8 mouse cellular contexts compared by ENCODE assay signal in the genomic region with DNA sequence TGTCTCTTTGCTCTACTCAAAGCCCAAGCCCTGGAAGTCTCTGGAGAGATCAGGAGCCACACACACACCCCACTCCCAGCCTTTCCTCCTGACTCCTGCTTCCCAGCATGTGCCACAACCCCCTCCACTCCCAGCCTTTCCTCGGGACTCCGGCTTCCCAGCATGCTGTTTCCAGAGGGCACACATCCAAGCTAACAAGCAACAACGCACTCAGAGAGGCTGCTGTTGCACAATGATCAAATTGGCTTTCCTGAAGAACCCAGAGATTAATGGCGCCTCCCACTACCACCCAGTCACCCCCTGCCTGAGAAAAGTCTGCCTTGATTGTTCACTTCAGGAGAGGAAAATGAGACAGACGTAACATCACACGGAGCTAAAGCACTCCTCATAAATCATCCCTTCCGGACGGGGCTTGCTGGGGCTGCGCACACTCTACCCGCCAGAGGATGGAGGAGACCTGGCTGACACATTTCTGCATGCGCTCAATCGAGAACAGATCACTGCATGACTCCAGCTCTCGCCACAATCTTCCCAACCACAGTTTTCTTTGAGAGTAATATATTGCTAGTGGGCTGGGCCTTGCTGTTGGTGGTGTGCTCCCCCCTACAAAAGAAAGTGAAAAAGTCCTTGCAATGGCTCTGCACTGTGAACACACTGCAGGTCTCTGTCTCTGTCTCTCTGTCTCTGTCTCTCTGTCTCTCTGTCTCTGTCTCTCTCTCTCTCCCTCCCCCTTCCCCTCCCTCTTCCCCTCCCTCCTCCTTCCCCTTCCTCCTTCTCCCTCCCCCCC.
DNase-seq lines count a peak whose midpoint lies in the region; ATAC-seq and TF ChIP-seq lines count a peak whose summit lies in the region.

No protein-coding gene starts in this region.

- peak; percentile 64; the same call in 1 of the 2 replicates for ATAC-seq in embryonic facial prominence, embryonic 13.5 days (ENCODE audit: insufficient number of reproducible peaks, insufficient read depth, low FRiP score, low TSS enrichment, low read depth)
- peak; percentile 63; the same call in 1 of the 2 replicates for ATAC-seq in hindbrain, postnatal 0 days

- WGBS in embryonic facial prominence, embryonic 13.5 days, result 33% methylated on average over 13 of the region's 13 CpGs
- WGBS in hindbrain, postnatal 0 days, result 23% methylated on average over 13 of the region's 13 CpGs

- H3K9ac ChIP-seq in embryonic facial prominence, embryonic 13.5 days, result 0 out of 2 replicates have a peak overlapping the region, but pooled peaks have one; percentile 2
- no peak overlapping the region for H3K9ac ChIP-seq in hindbrain, postnatal 0 days (replicated peaks; ENCODE audit: low read length)

- H3K4me2 ChIP-seq in embryonic facial prominence, embryonic 13.5 days, result peak overlapping the region; percentile 35
- peak overlapping the region; percentile 40; the same call in 1 of the 2 replicates for H3K4me2 ChIP-seq in hindbrain, postnatal 0 days (ENCODE audit: low read depth, low read length)

- no peak for TF ChIP-seq CTCF in hindbrain, postnatal 0 days (IDR thresholded peaks at IDR 0.05; ENCODE audit: low read depth)

- no peak overlapping the region for H3K4me3 ChIP-seq in embryonic facial prominence, embryonic 13.5 days
- H3K4me3 ChIP-seq in hindbrain, postnatal 0 days (ENCODE audit: low read length), result peak overlapping the region; percentile 3; the same call in 1 of the 2 replicates

- no peaks in the 10 kb centered on the region for H3K9me3 ChIP-seq in embryonic facial prominence, embryonic 13.5 days
- no peaks in the 10 kb centered on the region for H3K9me3 ChIP-seq in hindbrain, postnatal 0 days (ENCODE audit: low read length)

- no peaks in the 10 kb centered on the region for H3K27me3 ChIP-seq in embryonic facial prominence, embryonic 13.5 days
- no peaks in the 10 kb centered on the region for H3K27me3 ChIP-seq in hindbrain, postnatal 0 days (ENCODE audit: insufficient read depth, low read length)

- DNase-seq in layer of hippocampus, adult 18-20 months (ENCODE audit: low spot score in 2 of 2), result peak; percentile 22 to 46
- DNase-seq in layer of hippocampus, postnatal 25 days (ENCODE audit: extremely low spot score in 1 of 2, low spot score in 1 of 2), result no peak
- DNase-seq in hindbrain, postnatal 0 days (ENCODE audit: low spot score), result peak; percentile 48
- peak; percentile 7 for DNase-seq in lung, postnatal 25 days (ENCODE audit: low spot score)
- DNase-seq in urinary bladder, postnatal 10 days (ENCODE audit: low spot score), result no peak
- DNase-seq in thymus, postnatal 14 days, result no peak
- DNase-seq in testis, postnatal 10 days (ENCODE audit: low spot score), result no peak

- H3K27ac ChIP-seq in embryonic facial prominence, embryonic 13.5 days, result 0 out of 2 replicates have a peak overlapping the region, but pooled peaks have one; percentile 11
- H3K27ac ChIP-seq in hindbrain, postnatal 0 days, result no peak overlapping the region

- H3K36me3 ChIP-seq in embryonic facial prominence, embryonic 13.5 days, result no peaks in the 10 kb centered on the region
- H3K36me3 ChIP-seq in hindbrain, postnatal 0 days (ENCODE audit: insufficient read depth, low read length), result no peaks in the 10 kb centered on the region

- peaks cover 6% of the 10 kb centered on the region; the same call in 1 of the 2 replicates for H3K4me1 ChIP-seq in embryonic facial prominence, embryonic 13.5 days
- no peaks in the 10 kb centered on the region; the same call in 1 of the 2 replicates for H3K4me1 ChIP-seq in hindbrain, postnatal 0 days (ENCODE audit: insufficient read depth, low read length)

Comparison
In these comparisons a context has a peak if more than half of its experiments do, and no peak if none do; other contexts are left out.
1. DNase-seq: peak in layer of hippocampus, adult 18-20 months (2 of 2), hindbrain, postnatal 0 days (single experiment) and lung, postnatal 25 days (single experiment); none in layer of hippocampus, postnatal 25 days (0 of 2), urinary bladder, postnatal 10 days (single experiment), thymus, postnatal 14 days (single experiment) and testis, postnatal 10 days (single experiment).